Mouse (Mus musculus): ENCODE data around the gene Shb.

DNA sequence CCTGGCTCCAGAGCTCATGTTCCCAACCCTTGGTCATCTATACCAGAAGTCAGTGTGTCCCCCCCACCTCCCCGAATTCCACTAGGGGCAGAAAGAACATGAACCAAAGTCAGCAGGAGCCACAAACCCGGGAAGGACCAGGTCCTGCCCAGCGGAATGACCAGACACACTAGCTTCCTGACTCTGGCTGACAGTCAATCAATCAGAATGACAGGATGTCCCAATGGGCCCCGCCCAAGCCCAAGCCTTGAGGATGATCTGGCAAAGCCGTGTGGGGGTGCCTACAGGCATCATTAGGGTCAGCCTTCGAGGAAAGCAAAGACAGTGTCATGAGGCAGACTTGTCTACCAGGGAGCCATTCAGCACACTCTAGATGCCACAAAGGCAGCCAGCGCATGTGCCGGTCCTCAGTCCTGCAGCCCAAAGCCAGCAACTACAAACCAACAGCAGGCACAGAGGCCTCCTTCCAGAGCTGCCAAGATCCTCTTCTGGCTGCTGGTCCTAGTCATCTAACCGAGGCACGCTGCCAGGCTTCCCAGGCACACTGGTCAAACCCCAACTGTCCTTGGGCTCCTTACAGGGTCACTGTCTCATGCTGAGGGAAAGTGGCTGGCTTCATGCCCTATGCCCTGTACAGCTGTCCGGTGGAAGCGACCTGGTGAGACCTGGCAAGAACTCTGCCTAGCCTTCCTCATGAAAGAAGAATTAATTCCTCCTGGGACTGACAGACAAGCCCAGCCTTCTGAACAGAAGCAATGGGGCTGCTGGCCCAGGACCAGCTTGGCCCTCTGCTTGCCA is 65.0 kb downstream of the Shb start:
- no peak for TF ChIP-seq CTCF (IDR thresholded peaks at IDR 0.05; ENCODE audit: insufficient read depth, low read depth, low read length)
- TF ChIP-seq POLR2A (IDR thresholded peaks at IDR 0.05; ENCODE audit: insufficient read depth, low read depth, low read length) = no peak
